9 mouse cellular contexts compared by ENCODE assay signal in genomic region chr7:52006296-52006630, GRCm38 (mm10). TPM values are rescaled to one million over a fixed set of nuclear protein-coding genes. Genes with fewer than 3 reads are reported as not detected.
DNase-seq lines count a peak whose midpoint lies in the region; ATAC-seq and TF ChIP-seq lines count a peak whose summit lies in the region.
"Had no signal": no experiment of that assay in that cellular context is flagged by ENCODE, and none has a peak within 500 bp of the region (broad histone marks: within the 10 kb centered on the region; RNA-seq: fewer than 3 reads in every experiment).

No protein-coding gene starts in this region.

- TF ChIP-seq POLR2A in kidney, adult 2 months (IDR thresholded peaks at IDR 0.05; ENCODE audit: low read depth, low read length): no peak

- TF ChIP-seq CTCF in kidney, adult 2 months (conservative IDR thresholded peaks at IDR 0.05; ENCODE audit: insufficient read depth, insufficient read length, low read depth, low read length): no peak

- H3K4me2 ChIP-seq in hindbrain, embryonic 14.5 days (replicated peaks): peak overlapping the region; percentile 53
- H3K4me2 ChIP-seq in midbrain, embryonic 12.5 days (replicated peaks): peak overlapping the region; percentile 66

- DNase-seq in kidney, adult 2 months: no peak
- DNase-seq in kidney, adult 8-10 months: no peak
- DNase-seq in hindbrain, embryonic 14.5 days (ENCODE audit: low spot score): peak; percentile 78
- no peak for DNase-seq in cerebellum, postnatal 10 days
- no peak for DNase-seq in ovary, postnatal 10 days (ENCODE audit: low spot score)

- peak overlapping the region; percentile 83 for H3K4me3 ChIP-seq in kidney, adult 2 months (ENCODE audit: insufficient read depth, low read depth, low read length)
- H3K4me3 ChIP-seq in brown adipose tissue, adult 24 weeks (ENCODE audit: insufficient read depth, low read depth, low read length): peak overlapping the region; percentile 63
- H3K4me3 ChIP-seq in hindbrain, embryonic 14.5 days (replicated peaks; ENCODE audit: low read length): peak overlapping the region; percentile 69
- H3K4me3 ChIP-seq in midbrain, embryonic 12.5 days: peak overlapping the region; percentile 71

- 0 out of 2 replicates have a peak overlapping the region, but pooled peaks have one; percentile 16 for H3K9ac ChIP-seq in hindbrain, embryonic 14.5 days
- 0 out of 2 replicates have a peak overlapping the region, but pooled peaks have one; percentile 31 for H3K9ac ChIP-seq in midbrain, embryonic 12.5 days (replicated peaks)

- peak overlapping the region; percentile 94; the same call in 1 of the 2 replicates for H3K27ac ChIP-seq in kidney, adult 2 months (ENCODE audit: insufficient read depth, low read depth, low read length)
- H3K27ac ChIP-seq in brown adipose tissue, adult 24 weeks (replicated peaks; ENCODE audit: low read depth, low read length): no peak overlapping the region
- no peak overlapping the region for H3K27ac ChIP-seq in hindbrain, embryonic 14.5 days
- peak overlapping the region; percentile 70; the same call in 1 of the 2 replicates for H3K27ac ChIP-seq in midbrain, embryonic 12.5 days (replicated peaks)

- H3K4me1 ChIP-seq in kidney, adult 2 months (ENCODE audit: control insufficient read depth, insufficient read depth, low read length): no peaks in the 10 kb centered on the region
- H3K4me1 ChIP-seq in brown adipose tissue, adult 24 weeks (ENCODE audit: control insufficient read depth, insufficient read depth, insufficient read length, low read length): no peaks in the 10 kb centered on the region
- H3K4me1 ChIP-seq in hindbrain, embryonic 14.5 days (replicated peaks; ENCODE audit: control insufficient read depth, insufficient read depth, low read length): peaks cover 6% of the 10 kb centered on the region
- no peaks in the 10 kb centered on the region for H3K4me1 ChIP-seq in midbrain, embryonic 12.5 days

- no peaks in the 10 kb centered on the region for H3K27me3 ChIP-seq in kidney, adult 2 months (replicated peaks; ENCODE audit: control insufficient read depth, insufficient read depth, low read length)
- no peaks in the 10 kb centered on the region for H3K27me3 ChIP-seq in hindbrain, embryonic 14.5 days (ENCODE audit: control insufficient read depth, insufficient read depth, low read length)
- H3K27me3 ChIP-seq in midbrain, embryonic 12.5 days: no peaks in the 10 kb centered on the region; the same call in 1 of the 2 replicates

- peak; percentile 90 for ATAC-seq in hindbrain, embryonic 14.5 days (ENCODE audit: low FRiP score)
- ATAC-seq in midbrain, embryonic 12.5 days (ENCODE audit: low FRiP score, low read depth): no peak
- no peak for ATAC-seq in megakaryocyte progenitor cell, adult 5-6 weeks (replicated peaks; ENCODE audit: poor library complexity)

- WGBS in kidney, adult 2 months: 1% methylated on average over 9 of the region's 9 CpGs
- under 1% methylated on average over 9 of the region's 9 CpGs for WGBS in hindbrain, embryonic 14.5 days
- under 1% methylated on average over 9 of the region's 9 CpGs for WGBS in midbrain, embryonic 12.5 days

- no peaks in the 10 kb centered on the region for H3K9me3 ChIP-seq in hindbrain, embryonic 14.5 days (ENCODE audit: control insufficient read depth, low read length)
- no peaks in the 10 kb centered on the region for H3K9me3 ChIP-seq in midbrain, embryonic 12.5 days

- no peaks in the 10 kb centered on the region for H3K36me3 ChIP-seq in kidney, adult 2 months (ENCODE audit: control insufficient read depth, insufficient read depth, low read length)
- H3K36me3 ChIP-seq in hindbrain, embryonic 14.5 days (replicated peaks; ENCODE audit: control insufficient read depth, insufficient read depth): peaks cover 6% of the 10 kb centered on the region; the same call in 1 of the 2 replicates
- 0 out of 2 replicates have a peak, but pooled peaks cover 3% of the 10 kb centered on the region for H3K36me3 ChIP-seq in midbrain, embryonic 12.5 days

RNA-seq across cellular contexts. Expression of gene Svip, which starts 0.4 kb away (rescaled TPM):
- 4.8 and 7.6 TPM in 2 replicates for polyA plus RNA-seq in kidney, adult 2 months (2012; rRNA removed)
- polyA plus RNA-seq in brown adipose tissue, adult 24 weeks (2012; ENCODE audit: insufficient read depth, insufficient read length, missing spikeins): 52.0 and 56.9 TPM in 2 replicates
- 23.2 and 26.0 TPM in 2 replicates for polyA plus RNA-seq in hindbrain, embryonic 14.5 days (2014; fragmentation: Nextera tagmentation; extraction: Ambion mirVana)
- polyA plus RNA-seq in midbrain, embryonic 12.5 days (2016; fragmentation: Nextera tagmentation; extraction: Ambion mirVana): 15.8 and 16.5 TPM in 2 replicates
- total RNA-seq in megakaryocyte progenitor cell, adult 5-6 weeks (2015): 64.5 and 64.6 TPM in 2 replicates
- 57.8 and 60.5 TPM in 2 replicates for total RNA-seq in megakaryocyte progenitor cell, adult 5-6 weeks (2017)

RNA-seq across cellular contexts. Expression of gene 1700015G11Rik, which starts 9.3 kb away (rescaled TPM):
- not detected in 2 replicates for polyA plus RNA-seq in kidney, adult 2 months (2012; rRNA removed)
- polyA plus RNA-seq in brown adipose tissue, adult 24 weeks (2012; ENCODE audit: insufficient read depth, insufficient read length, missing spikeins): not detected in 2 replicates
- not detected in 2 replicates for polyA plus RNA-seq in hindbrain, embryonic 14.5 days (2014; fragmentation: Nextera tagmentation; extraction: Ambion mirVana)
- polyA plus RNA-seq in midbrain, embryonic 12.5 days (2016; fragmentation: Nextera tagmentation; extraction: Ambion mirVana): not detected in 2 replicates
- total RNA-seq in megakaryocyte progenitor cell, adult 5-6 weeks (2015): not detected in 2 replicates
- not detected in 2 replicates for total RNA-seq in megakaryocyte progenitor cell, adult 5-6 weeks (2017)
- total RNA-seq: gastrocnemius, adult 8-10 months had no signal

Comparison
In these comparisons a context has a peak if more than half of its experiments do, and no peak if none do; other contexts are left out.
1. H3K27ac ChIP-seq: peak in kidney, adult 2 months (single experiment) and midbrain, embryonic 12.5 days (single experiment); none in brown adipose tissue, adult 24 weeks (single experiment) and hindbrain, embryonic 14.5 days (single experiment).
2. Peak in every context shown above with its lines, with median percentiles within 50 percentile points of each other: H3K4me3 ChIP-seq.